Mouse (Mus musculus) heart, adult 2 months (tissue): Measurements from ENCODE around the gene Pcsk5. TPM values are rescaled to one million over a fixed set of nuclear protein-coding genes. Genes with fewer than 3 reads are reported as not detected.

Source experiments
- DNase-seq, 2 experiments: peaks; one replicate each; pipeline ENCODE4 v3.0.0; 2021
- H3K27ac ChIP-seq: fragments of 200-600 bp; 2 replicates; pipeline ENCODE4 v1.8.1; 2022
- H3K27me3 ChIP-seq: fragments of 200-500 bp; 2 replicates; pipeline ENCODE4 v1.6.1; 2012; ENCODE audit warnings: mild to moderate bottlenecking, low read length, inconsistent platforms, mixed read lengths; ENCODE audit not compliant: control insufficient read depth, insufficient read depth
- H3K36me3 ChIP-seq: fragments of 200-500 bp; 2 replicates; pipeline ENCODE4 v1.6.1; 2012; ENCODE audit warnings: low read length, inconsistent platforms; ENCODE audit not compliant: control insufficient read depth, insufficient read depth
- H3K4me1 ChIP-seq: fragments of 200-500 bp; 2 replicates; pipeline ENCODE4 v1.6.1; 2011; ENCODE audit warnings: low read length; ENCODE audit not compliant: control insufficient read depth, insufficient read depth
- H3K4me3 ChIP-seq: fragments of 200-600 bp; 2 replicates; pipeline ENCODE4 v1.8.1; 2022
- H3K79me2 ChIP-seq: fragments of 200-500 bp; replicated peaks from 2 replicates; pipeline ENCODE4 v1.6.1; 2012; ENCODE audit warnings: mild to moderate bottlenecking, inconsistent platforms, low read length, moderate library complexity, mixed read lengths; ENCODE audit not compliant: control insufficient read depth, insufficient read depth
- H3K9ac ChIP-seq: fragments of 200-500 bp; 2 replicates; pipeline ENCODE4 v1.6.1; 2012; ENCODE audit warnings: low read depth, mild to moderate bottlenecking, control low read depth, inconsistent platforms, low read length, mixed read lengths
- CTCF ChIP-seq: fragments of 200-600 bp; IDR thresholded peaks from 2 replicates; pipeline ENCODE4 v1.8.1; 2022; ENCODE audit warnings: antibody characterized with exemption, mild to moderate bottlenecking, moderate library complexity
- EP300 ChIP-seq: fragments of 200-500 bp; IDR thresholded peaks from 2 replicates; pipeline ENCODE4 v1.6.1; 2011; ENCODE audit warnings: low read depth, low read length, control low read depth; ENCODE audit not compliant: insufficient read depth
- POLR2A ChIP-seq: fragments of 200-500 bp; IDR thresholded peaks from 2 replicates; pipeline ENCODE4 v1.6.1; 2011; ENCODE audit warnings: mild to moderate bottlenecking, low read depth, low read length, control low read depth; ENCODE audit not compliant: insufficient read depth
- WGBS: fragments of 180-500 bp; shearing (Covaris S2); methylation state at CpG from one replicate; pipeline ENCODE4 v1.1.7; 2018; 5-methylcytosine and 5-hydroxymethylcytosine counted together
- intact Hi-C: fragments of 180-260 bp; cut with DNase I; formaldehyde crosslinking; loops from one replicate; pipeline ENCODE4 v1.15.1; 2025
- polyA plus RNA-seq: library from polyadenylated mRNA; depleted of rRNA; stranded (reverse); fragments of >200 nt; gene quantifications from 2 replicates; pipeline ENCODE4 v1.2.3, GENCODE M21; 2012
- total RNA-seq, 2 experiments: library from RNA; stranded (reverse); gene quantifications; 2 replicates each; pipeline ENCODE4 v1.2.3; 2021

Gene Pcsk5
- total and polyA plus RNA-seq, 3 experiments = 1.5 to 2.8 (median 1.9) TPM

- DNase-seq = peak in 1 of 2 experiments; percentile 3
- H3K27ac ChIP-seq = no peak overlapping the region
- no peaks in the 10 kb centered on the region for H3K27me3 ChIP-seq
- no peak overlapping the region for H3K9ac ChIP-seq
- H3K4me3 ChIP-seq = no peak overlapping the region
- 82% methylated on average over 5 of the region's 5 CpGs for WGBS
- H3K4me1 ChIP-seq = peaks cover 1% of the 10 kb centered on the region
- H3K79me2 ChIP-seq = no peaks in the 10 kb centered on the region
- no peaks in the 10 kb centered on the region for H3K36me3 ChIP-seq
- intact Hi-C loops = no loop called here
- no peak for TF ChIP-seq POLR2A
- TF ChIP-seq EP300 = no peak
- TF ChIP-seq CTCF = peak; percentile 23
Observed at GRCm38 (mm10) chr19:17769610-17770399, 67.6 kb downstream of the Pcsk5 start.

GRCm38 (mm10) chr19:17765001-17765400, 72.4 kb downstream of the Pcsk5 start:
- no peaks in the 10 kb centered on the region for H3K36me3 ChIP-seq
- H3K9ac ChIP-seq = no peak overlapping the region
- 74% methylated on average over 2 of the region's 2 CpGs for WGBS
- no peak overlapping the region for H3K4me3 ChIP-seq
- no peak overlapping the region for H3K27ac ChIP-seq
- TF ChIP-seq CTCF (no peak), POLR2A (no peak), EP300 (no peak)
- H3K27me3 ChIP-seq = no peaks in the 10 kb centered on the region
- no peak for DNase-seq
- H3K79me2 ChIP-seq = no peaks in the 10 kb centered on the region
- no peaks in the 10 kb centered on the region; the same call in 1 of the 2 replicates for H3K4me1 ChIP-seq
- intact Hi-C loops = no loop called here

DNA sequence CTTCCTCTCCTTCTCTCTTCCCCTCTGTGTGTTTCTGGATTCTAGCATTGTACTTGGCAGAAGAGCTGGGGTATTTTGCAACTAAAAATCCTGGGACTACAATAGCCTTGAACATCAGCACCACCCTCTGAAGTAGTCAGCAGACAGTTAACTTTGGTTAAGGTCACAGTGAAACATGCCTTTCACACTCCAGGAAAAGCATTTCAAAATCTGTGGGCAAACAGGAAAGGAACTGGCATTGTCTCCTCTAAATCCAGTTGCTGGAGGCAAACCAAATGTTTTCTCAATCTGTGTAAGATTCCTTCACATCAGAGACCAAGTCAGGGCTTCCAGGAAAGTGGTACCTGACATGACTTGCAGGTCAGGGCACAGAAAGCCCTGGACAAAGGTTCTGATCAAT, 74.7 kb downstream of the Pcsk5 start:
- Histone ChIP-seq H3K27me3 (no peaks in the 10 kb centered on the region), H3K79me2 (no peaks in the 10 kb centered on the region), H3K27ac (no peak overlapping the region), H3K36me3 (no peaks in the 10 kb centered on the region), H3K4me1 (no peaks in the 10 kb centered on the region), H3K9ac (no peak overlapping the region), H3K4me3 (no peak overlapping the region)
- TF ChIP-seq EP300 (no peak), POLR2A (no peak), CTCF (no peak)
- intact Hi-C loops = no loop called here
- no peak for DNase-seq

DNA sequence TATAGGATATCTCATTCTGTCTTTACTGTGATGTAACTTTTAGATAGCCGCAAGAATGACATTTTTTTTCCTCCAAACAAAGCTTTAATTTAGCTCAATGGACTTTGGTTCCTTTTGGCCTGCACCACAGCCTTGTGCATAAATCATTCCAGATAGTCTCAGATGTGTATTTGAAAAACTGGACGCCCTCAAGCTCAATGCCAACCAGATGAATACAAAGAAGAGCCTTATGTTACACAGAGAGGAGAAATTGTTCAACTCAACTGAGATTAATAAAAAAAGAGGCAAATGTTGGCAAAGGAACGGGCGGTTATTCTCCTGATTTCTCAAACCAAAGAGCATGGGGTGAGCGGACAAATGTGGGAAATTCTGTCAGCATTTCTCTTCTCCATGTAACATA, 75.8 kb downstream of the Pcsk5 start:
- no peak for TF ChIP-seq EP300
- no peaks in the 10 kb centered on the region for H3K4me1 ChIP-seq
- no peaks in the 10 kb centered on the region for H3K79me2 ChIP-seq
- no peaks in the 10 kb centered on the region for H3K27me3 ChIP-seq
- 93% methylated on average over 5 of the region's 5 CpGs for WGBS
- H3K36me3 ChIP-seq = no peaks in the 10 kb centered on the region
- DNase-seq = no peak
- no peak overlapping the region for H3K4me3 ChIP-seq
- no peak overlapping the region for H3K9ac ChIP-seq
- intact Hi-C loops = no loop called here
- H3K27ac ChIP-seq = no peak overlapping the region

DNA sequence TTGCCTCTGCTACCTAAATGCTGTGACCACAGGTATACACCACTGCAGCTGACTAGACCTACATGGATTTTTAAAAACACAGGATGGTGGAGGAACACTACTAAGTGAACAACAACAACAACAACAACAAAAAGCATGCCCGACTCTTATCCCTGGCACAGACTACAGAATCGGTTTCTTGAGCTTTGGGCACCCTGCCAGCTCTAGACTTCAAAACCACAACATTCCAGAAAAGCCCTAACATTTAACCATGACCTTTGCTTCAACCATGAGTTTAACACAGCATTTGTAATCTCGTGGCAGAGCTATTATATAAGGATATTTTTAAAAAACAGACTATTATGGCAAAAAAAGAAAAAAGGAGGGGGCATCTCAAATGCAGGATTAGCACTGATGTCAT, 84.6 kb downstream of the Pcsk5 start:
- no peaks in the 10 kb centered on the region for H3K36me3 ChIP-seq
- no peak for DNase-seq
- no peak for TF ChIP-seq EP300
- no peaks in the 10 kb centered on the region for H3K27me3 ChIP-seq
- no peaks in the 10 kb centered on the region for H3K4me1 ChIP-seq
- H3K4me3 ChIP-seq = no peak overlapping the region
- H3K9ac ChIP-seq = no peak overlapping the region
- WGBS = 38% methylated on average over 3 of the region's 3 CpGs
- no peaks in the 10 kb centered on the region for H3K79me2 ChIP-seq
- intact Hi-C loops = no loop called here
- H3K27ac ChIP-seq = no peak overlapping the region

DNA sequence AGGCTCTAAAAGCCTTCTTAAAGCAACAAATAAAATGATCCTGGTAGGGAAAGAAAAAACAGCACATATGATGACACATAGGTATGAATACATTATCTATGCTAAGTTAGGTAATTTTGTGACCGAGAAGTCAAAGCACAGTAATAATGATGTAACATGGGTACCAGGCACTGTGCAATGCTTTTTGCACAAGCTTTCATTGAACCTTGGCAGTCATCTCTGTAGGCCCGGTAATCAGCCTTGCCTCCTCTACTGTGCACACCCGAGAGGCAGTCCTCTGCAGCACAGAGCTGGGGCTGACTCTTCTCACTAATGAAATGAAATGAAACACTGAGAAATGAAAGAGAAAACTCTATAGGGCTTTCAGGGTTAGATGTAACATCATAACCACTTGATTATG, 89.1 kb downstream of the Pcsk5 start:
- no peak for DNase-seq
- Histone ChIP-seq H3K27ac (no peak overlapping the region), H3K27me3 (no peaks in the 10 kb centered on the region), H3K9ac (no peak overlapping the region), H3K36me3 (no peaks in the 10 kb centered on the region), H3K4me1 (no peaks in the 10 kb centered on the region), H3K79me2 (no peaks in the 10 kb centered on the region), H3K4me3 (no peak overlapping the region)
- 81% methylated on average over 3 of the region's 3 CpGs for whole genome bisulfite sequencing
- intact Hi-C loops = no loop called here
- TF ChIP-seq POLR2A (no peak), CTCF (no peak), EP300 (no peak)
